Mouse (Mus musculus): ENCODE results near the gene Nfe2. TPM values are rescaled to one million over a fixed set of nuclear protein-coding genes. Genes with fewer than 3 reads are reported as not detected.
"Not testable (repeated sequence)": the region's sequence is repeated elsewhere in the genome, so short reads cannot be mapped to it uniquely, and the experiment has no call there.

Gene Nfe2
- polyA plus RNA-seq, 1 experiment from 2014 or later: 0.49 TPM

- not testable (repeated sequence) for DNase-seq; H3K9me3 ChIP-seq (ENCODE audit: control insufficient read depth, low read length); ATAC-seq (ENCODE audit: low FRiP score, low TSS enrichment); H3K27me3 ChIP-seq (ENCODE audit: control insufficient read depth, insufficient read depth, low read length)
- whole genome bisulfite sequencing: 10% methylated on average over 12 of the region's 12 CpGs
- peaks cover 30% of the 10 kb centered on the region for H3K4me1 ChIP-seq (ENCODE audit: control insufficient read depth, insufficient read depth, low read length)
- peak overlapping the region; percentile 85 for H3K4me2 ChIP-seq (ENCODE audit: low read length)
- peak overlapping the region; percentile 92 for H3K27ac ChIP-seq (replicated peaks; ENCODE audit: low read depth, low read length)
- peaks cover 44% of the 10 kb centered on the region for H3K36me3 ChIP-seq (ENCODE audit: control insufficient read depth, insufficient read depth, low read length)
- peak overlapping the region; percentile 59 for H3K4me3 ChIP-seq (replicated peaks; ENCODE audit: low read depth, low read length)
- H3K9ac ChIP-seq (replicated peaks; ENCODE audit: low read length): peak overlapping the region; percentile 74
Observed at GRCm38 (mm10) chr15:103241071-103242018, 16.9 kb downstream of the Nfe2 start.

GRCm38 (mm10) chr15:103240160-103241028 lies 17.8 kb downstream of the Nfe2 start, which contains the start of gene Hnrnpa1:
Hnrnpa1 (plus strand) TSS chr15:103240432.
- peak within 1 kb of the TSS; percentile 92 for H3K27ac ChIP-seq (replicated peaks; ENCODE audit: low read depth, low read length)
- peak within 1 kb of the TSS; percentile 85 for H3K4me2 ChIP-seq (ENCODE audit: low read length)
- under 1% methylated on average over 47 of the region's 47 CpGs for WGBS
- H3K9ac ChIP-seq (replicated peaks; ENCODE audit: low read length): peak within 1 kb of the TSS; percentile 74
- DNase-seq: peak; percentile 99
- ATAC-seq (ENCODE audit: low FRiP score, low TSS enrichment): peak; percentile 94
- peak within 1 kb of the TSS; percentile 59 for H3K4me3 ChIP-seq (replicated peaks; ENCODE audit: low read depth, low read length)
- peaks cover 36% of the 10 kb centered on the region for H3K36me3 ChIP-seq (ENCODE audit: control insufficient read depth, insufficient read depth, low read length)
- no peaks in the 10 kb centered on the region for H3K9me3 ChIP-seq (ENCODE audit: control insufficient read depth, low read length)
- peaks cover 30% of the 10 kb centered on the region for H3K4me1 ChIP-seq (ENCODE audit: control insufficient read depth, insufficient read depth, low read length)
- H3K27me3 ChIP-seq (ENCODE audit: control insufficient read depth, insufficient read depth, low read length): no peaks in the 10 kb centered on the region

GRCm38 (mm10) chr15:103239685-103240159 lies 18.5 kb downstream of the Nfe2 start, which contains the start of gene Cbx5:
Cbx5 (minus strand) TSS chr15:103239816.
- peak within 1 kb of the TSS; percentile 85 for H3K4me2 ChIP-seq (ENCODE audit: low read length)
- DNase-seq (peak; percentile 99), ATAC-seq (ENCODE audit: low FRiP score, low TSS enrichment) (peak; percentile 94)
- H3K4me3 ChIP-seq (replicated peaks; ENCODE audit: low read depth, low read length): peak within 1 kb of the TSS; percentile 59
- H3K4me1 ChIP-seq (ENCODE audit: control insufficient read depth, insufficient read depth, low read length): peaks cover 27% of the 10 kb centered on the region
- WGBS: 0% methylated on average over 39 of the region's 39 CpGs
- H3K9ac ChIP-seq (replicated peaks; ENCODE audit: low read length): peak within 1 kb of the TSS; percentile 74
- peaks cover 29% of the 10 kb centered on the region for H3K36me3 ChIP-seq (ENCODE audit: control insufficient read depth, insufficient read depth, low read length)
- peak within 1 kb of the TSS; percentile 92 for H3K27ac ChIP-seq (replicated peaks; ENCODE audit: low read depth, low read length)
- H3K9me3 ChIP-seq (ENCODE audit: control insufficient read depth, low read length): no peaks in the 10 kb centered on the region
- H3K27me3 ChIP-seq (ENCODE audit: control insufficient read depth, insufficient read depth, low read length): no peaks in the 10 kb centered on the region

- peaks cover 28% of the 10 kb centered on the region for H3K36me3 ChIP-seq (ENCODE audit: control insufficient read depth, insufficient read depth, low read length)
Observed at GRCm38 (mm10) chr15:103239130-103239684, 19.0 kb downstream of the Nfe2 start.

GRCm38 (mm10) chr15:103237295-103237694 lies 20.9 kb downstream of the Nfe2 start:
- ATAC-seq (ENCODE audit: low FRiP score, low TSS enrichment) (no peak), DNase-seq (no peak)
- H3K4me2 ChIP-seq (ENCODE audit: low read length): no peak overlapping the region
- no peaks in the 10 kb centered on the region for H3K9me3 ChIP-seq (ENCODE audit: control insufficient read depth, low read length)
- H3K27ac ChIP-seq (replicated peaks; ENCODE audit: low read depth, low read length): no peak overlapping the region
- 88% methylated on average over 7 of the region's 7 CpGs for WGBS
- peaks cover 11% of the 10 kb centered on the region for H3K36me3 ChIP-seq (ENCODE audit: control insufficient read depth, insufficient read depth, low read length)
- no peak overlapping the region for H3K9ac ChIP-seq (replicated peaks; ENCODE audit: low read length)
- peaks cover 15% of the 10 kb centered on the region for H3K4me1 ChIP-seq (ENCODE audit: control insufficient read depth, insufficient read depth, low read length)
- H3K4me3 ChIP-seq (replicated peaks; ENCODE audit: low read depth, low read length): no peak overlapping the region
- no peaks in the 10 kb centered on the region for H3K27me3 ChIP-seq (ENCODE audit: control insufficient read depth, insufficient read depth, low read length)

More at GRCm38 (mm10) chr15:103239130-103239684, 19.0 kb downstream of the Nfe2 start:
- under 1% methylated on average over 26 of the region's 26 CpGs for WGBS
- peak overlapping the region; percentile 77 for H3K4me2 ChIP-seq (ENCODE audit: low read length)
- ATAC-seq (ENCODE audit: low FRiP score, low TSS enrichment) (peak; percentile 86), DNase-seq (peak; percentile 96)
- peak overlapping the region; percentile 59 for H3K4me3 ChIP-seq (replicated peaks; ENCODE audit: low read depth, low read length)
- H3K9ac ChIP-seq (replicated peaks; ENCODE audit: low read length): peak overlapping the region; percentile 54
- no peaks in the 10 kb centered on the region for H3K27me3 ChIP-seq (ENCODE audit: control insufficient read depth, insufficient read depth, low read length)
- H3K4me1 ChIP-seq (ENCODE audit: control insufficient read depth, insufficient read depth, low read length): peaks cover 27% of the 10 kb centered on the region
- no peaks in the 10 kb centered on the region for H3K9me3 ChIP-seq (ENCODE audit: control insufficient read depth, low read length)
- peak overlapping the region; percentile 92 for H3K27ac ChIP-seq (replicated peaks; ENCODE audit: low read depth, low read length)

- Histone ChIP-seq H3K9me3 (ENCODE audit: control insufficient read depth, low read length) (no peaks in the 10 kb centered on the region), H3K4me2 (ENCODE audit: low read length) (no peak overlapping the region), H3K4me3 (replicated peaks; ENCODE audit: low read depth, low read length) (no peak overlapping the region), H3K36me3 (ENCODE audit: control insufficient read depth, insufficient read depth, low read length) (peaks cover 2% of the 10 kb centered on the region; the same call in 1 of the 2 replicates), H3K27me3 (ENCODE audit: control insufficient read depth, insufficient read depth, low read length) (no peaks in the 10 kb centered on the region), H3K4me1 (ENCODE audit: control insufficient read depth, insufficient read depth, low read length) (peaks cover under 1% of the 10 kb centered on the region; the same call in 1 of the 2 replicates), H3K27ac (replicated peaks; ENCODE audit: low read depth, low read length) (no peak overlapping the region), H3K9ac (replicated peaks; ENCODE audit: low read length) (no peak overlapping the region)
- no peak for DNase-seq
- 86% methylated on average over 2 of the region's 2 CpGs for WGBS
- ATAC-seq (ENCODE audit: low FRiP score, low TSS enrichment): no peak
Observed at GRCm38 (mm10) chr15:103233119-103233518, 25.1 kb downstream of the Nfe2 start.

GRCm38 (mm10) chr15:103228904-103229303 lies 29.3 kb downstream of the Nfe2 start:
- ATAC-seq (ENCODE audit: low FRiP score, low TSS enrichment) (no peak), DNase-seq (no peak)
- no peaks in the 10 kb centered on the region for H3K4me1 ChIP-seq (ENCODE audit: control insufficient read depth, insufficient read depth, low read length)
- H3K27me3 ChIP-seq (ENCODE audit: control insufficient read depth, insufficient read depth, low read length): no peaks in the 10 kb centered on the region
- 0 out of 2 replicates have a peak, but pooled peaks cover 2% of the 10 kb centered on the region for H3K36me3 ChIP-seq (ENCODE audit: control insufficient read depth, insufficient read depth, low read length)
- no peak overlapping the region for H3K4me2 ChIP-seq (ENCODE audit: low read length)
- no peak overlapping the region for H3K27ac ChIP-seq (replicated peaks; ENCODE audit: low read depth, low read length)
- no peaks in the 10 kb centered on the region for H3K9me3 ChIP-seq (ENCODE audit: control insufficient read depth, low read length)
- no peak overlapping the region for H3K9ac ChIP-seq (replicated peaks; ENCODE audit: low read length)
- 72% methylated on average over 2 of the region's 2 CpGs for WGBS
- no peak overlapping the region for H3K4me3 ChIP-seq (replicated peaks; ENCODE audit: low read depth, low read length)

- no peak overlapping the region for H3K9ac ChIP-seq (replicated peaks; ENCODE audit: low read length)
- H3K4me2 ChIP-seq (ENCODE audit: low read length): no peak overlapping the region
- H3K27ac ChIP-seq (replicated peaks; ENCODE audit: low read depth, low read length): no peak overlapping the region
- DNase-seq: no peak
- H3K36me3 ChIP-seq (ENCODE audit: control insufficient read depth, insufficient read depth, low read length): 0 out of 2 replicates have a peak, but pooled peaks cover 2% of the 10 kb centered on the region
- no peaks in the 10 kb centered on the region for H3K4me1 ChIP-seq (ENCODE audit: control insufficient read depth, insufficient read depth, low read length)
- no peak overlapping the region for H3K4me3 ChIP-seq (replicated peaks; ENCODE audit: low read depth, low read length)
- H3K27me3 ChIP-seq (ENCODE audit: control insufficient read depth, insufficient read depth, low read length): no peaks in the 10 kb centered on the region
- H3K9me3 ChIP-seq (ENCODE audit: control insufficient read depth, low read length): no peaks in the 10 kb centered on the region
- no peak for ATAC-seq (ENCODE audit: low FRiP score, low TSS enrichment)
- WGBS: 97% methylated on average over 2 of the region's 2 CpGs
Observed at GRCm38 (mm10) chr15:103227572-103227971, 30.6 kb downstream of the Nfe2 start.

Measured in midbrain, embryonic 14.5 days (tissue).